Mouse (Mus musculus) thymus, adult 18-20 months (tissue): ENCODE measurements around the gene Bloc1s5.

Source experiments
- DNase-seq, 2 experiments: peaks; one replicate each; pipeline ENCODE4 v3.0.0; 2022; ENCODE audit warnings: mixed read lengths in 2 of 2

The Bloc1s5 gene

GRCm38 (mm10) chr13:38554210-38554609 is 80.7 kb downstream of the Bloc1s5 start:
- DNase-seq: no peak

GRCm38 (mm10) chr13:38548681-38549080 is 86.2 kb downstream of the Bloc1s5 start:
- DNase-seq: no peak

- no peak for DNase-seq
These were observed 87.2 kb downstream of the Bloc1s5 start for GRCm38 (mm10) chr13:38547717-38548116.

DNA sequence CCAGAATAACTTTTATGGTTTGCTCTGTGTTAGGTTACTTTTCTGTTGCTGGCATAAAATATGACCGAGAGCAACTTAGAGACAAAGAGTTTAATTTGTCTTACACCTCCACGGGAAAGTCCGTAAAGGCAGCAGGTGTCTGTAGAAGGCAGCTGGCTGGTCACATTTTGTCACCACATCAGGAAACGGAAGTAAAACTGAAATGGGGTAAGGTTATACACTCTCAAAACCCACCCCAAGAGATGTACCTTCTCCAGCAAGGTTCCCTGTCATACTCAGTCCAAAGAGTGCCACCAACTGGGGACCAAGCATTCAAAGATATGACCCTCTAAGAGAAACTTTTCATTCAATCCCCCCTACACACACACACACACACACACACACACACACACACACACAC is 88.2 kb downstream of the Bloc1s5 start:
- DNase-seq: no peak

DNA sequence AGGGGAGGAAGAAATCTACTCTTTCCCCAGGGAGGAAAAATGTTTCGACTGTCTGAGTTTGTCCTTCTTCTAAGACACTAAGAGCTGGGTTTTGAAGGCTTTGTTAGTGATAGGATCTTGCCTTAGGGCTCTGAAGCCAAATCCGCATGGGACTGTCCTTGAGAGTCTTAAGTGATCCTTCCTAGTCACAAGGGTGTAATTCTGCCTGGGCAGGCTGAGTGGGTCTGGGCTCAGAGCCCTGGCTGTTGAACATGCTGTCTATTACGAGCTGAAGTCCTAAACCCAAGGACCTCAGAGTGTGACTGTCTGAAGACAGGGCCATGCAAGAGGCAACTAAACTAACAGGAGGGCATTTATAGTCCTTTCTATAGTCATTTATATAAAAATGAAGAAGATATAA is 89.4 kb downstream of the Bloc1s5 start:
- no peak for DNase-seq

- DNase-seq: no peak
These were observed 90.0 kb downstream of the Bloc1s5 start for GRCm38 (mm10) chr13:38544769-38545445.

- no peak for DNase-seq
These were observed 91.3 kb downstream of the Bloc1s5 start for GRCm38 (mm10) chr13:38543455-38544125.
